Mouse (Mus musculus) intestine, embryonic 14.5 days (tissue): ENCODE data around the gene Pkn1. TPM values are rescaled to one million over a fixed set of nuclear protein-coding genes. Genes with fewer than 3 reads are reported as not detected.
A peak's percentile ranks its signal among the peaks of the same experiment; 100 is the strongest.

Source experiments
- ATAC-seq: fragments of 200-750 bp; cut with Nextera tagmentation; replicated peaks from 2 replicates; pipeline ENCODE4 v1.8.0; 2017; ENCODE audit warnings: low read depth, moderate number of reproducible peaks, moderate TSS enrichment, moderate library complexity; ENCODE audit not compliant: low FRiP score, low TSS enrichment
- DNase-seq: peaks from one replicate; pipeline ENCODE4 v3.0.0-alpha.2; 2018; ENCODE audit warnings: low spot score
- H3K27ac ChIP-seq: fragments of 300-500 bp; sonication (generic); 2 replicates; pipeline ENCODE4 v1.5.1; 2014; ENCODE audit warnings: low read depth, mild to moderate bottlenecking, control low read depth
- H3K27me3 ChIP-seq: fragments of 300-500 bp; sonication (generic); replicated peaks from 2 replicates; pipeline ENCODE4 v1.6.1; 2014; ENCODE audit warnings: low read length, control low read depth; ENCODE audit not compliant: control insufficient read depth, insufficient read depth
- H3K36me3 ChIP-seq: fragments of 300-500 bp; sonication (generic); 2 replicates; pipeline ENCODE4 v1.6.1; 2014; ENCODE audit warnings: low read length, control low read depth; ENCODE audit not compliant: control insufficient read depth, insufficient read depth
- H3K4me1 ChIP-seq: fragments of 300-500 bp; sonication (generic); replicated peaks from 2 replicates; pipeline ENCODE4 v1.6.1; 2014; ENCODE audit warnings: low read length, control low read depth, mixed read lengths; ENCODE audit not compliant: control insufficient read depth, insufficient read depth
- H3K4me2 ChIP-seq: fragments of 300-500 bp; sonication (generic); 2 replicates; pipeline ENCODE4 v1.6.1; 2014; ENCODE audit warnings: low read length
- H3K4me3 ChIP-seq: fragments of 300-500 bp; sonication (generic); 2 replicates; pipeline ENCODE4 v1.5.1; 2014; ENCODE audit warnings: low read depth, low read length, control low read depth, mixed read lengths
- H3K9ac ChIP-seq: fragments of 300-500 bp; sonication (generic); 2 replicates; pipeline ENCODE4 v1.6.1; 2014; ENCODE audit warnings: mild to moderate bottlenecking, low read length
- H3K9me3 ChIP-seq: fragments of 300-500 bp; sonication (generic); 2 replicates; pipeline ENCODE4 v1.6.1; 2016; ENCODE audit warnings: low read length, control low read depth; ENCODE audit not compliant: control insufficient read depth
- WGBS: fragments of 180-500 bp; shearing (Covaris S2); extraction: QIAGEN DNeasy Blood & Tissue Kit; methylation state at CpG from one replicate; pipeline ENCODE4 v1.1.7; 2014; 5-methylcytosine and 5-hydroxymethylcytosine counted together
- polyA plus RNA-seq: library from polyadenylated mRNA; unstranded; fragments of >200 nt; fragmentation: Nextera tagmentation; extraction: Ambion mirVana; gene quantifications from 2 replicates; pipeline ENCODE4 v1.2.1, GENCODE M21; 2014

Gene Pkn1
- polyA plus RNA-seq: 28.5 and 31.5 TPM in 2 replicates

GRCm38 (mm10) chr8:83698661-83699453 is at the start of gene Pkn1:
TSS of gene Pkn1 (minus strand) at chr8:83699179.
- Histone ChIP-seq H3K4me2 (peak within 1 kb of the TSS; percentile 97), H3K9me3 (no peaks in the 10 kb centered on the region), H3K9ac (peak within 1 kb of the TSS; percentile 86), H3K4me3 (peak within 1 kb of the TSS; percentile 85), H3K4me1 (peaks cover 31% of the 10 kb centered on the region), H3K27me3 (no peaks in the 10 kb centered on the region), H3K36me3 (no peaks in the 10 kb centered on the region), H3K27ac (peak within 1 kb of the TSS; percentile 75)
- under 1% methylated on average over 73 of the region's 85 CpGs for WGBS
- ATAC-seq: peak; percentile 90
- DNase-seq: peak; percentile 88

GRCm38 (mm10) chr8:83748708-83749107 is 49.7 kb upstream of the Pkn1 start:
- WGBS: 17% methylated on average over 3 of the region's 3 CpGs
- Histone ChIP-seq H3K27me3 (peaks cover 4% of the 10 kb centered on the region; the same call in 1 of the 2 replicates), H3K4me1 (peaks cover 12% of the 10 kb centered on the region), H3K36me3 (no peaks in the 10 kb centered on the region), H3K4me3 (no peak overlapping the region), H3K4me2 (peak overlapping the region; percentile 51; the same call in 1 of the 2 replicates), H3K27ac (peak overlapping the region; percentile 80), H3K9ac (no peak overlapping the region), H3K9me3 (no peaks in the 10 kb centered on the region)
- DNase-seq (no peak), ATAC-seq (peak; percentile 25; the same call in 1 of the 2 replicates)

GRCm38 (mm10) chr8:83747661-83748346 is 48.8 kb upstream of the Pkn1 start:
- ATAC-seq: peak; percentile 60; the same call in 1 of the 2 replicates
- Histone ChIP-seq H3K9ac (0 out of 2 replicates have a peak overlapping the region, but pooled peaks have one; percentile 31), H3K4me1 (peaks cover 12% of the 10 kb centered on the region), H3K27ac (peak overlapping the region; percentile 80), H3K36me3 (no peaks in the 10 kb centered on the region), H3K4me3 (peak overlapping the region; percentile 22), H3K4me2 (peak overlapping the region; percentile 51), H3K27me3 (peaks cover 4% of the 10 kb centered on the region; the same call in 1 of the 2 replicates), H3K9me3 (no peaks in the 10 kb centered on the region)
- peak; percentile 69 for DNase-seq
- 2% methylated on average over 28 of the region's 28 CpGs for WGBS

GRCm38 (mm10) chr8:83744070-83744469 is 45.1 kb upstream of the Pkn1 start:
- ATAC-seq (no peak), DNase-seq (no peak)
- H3K4me1 ChIP-seq: peaks cover 26% of the 10 kb centered on the region
- no peak overlapping the region for H3K27ac ChIP-seq
- no peak overlapping the region for H3K4me3 ChIP-seq
- 87% methylated on average over 4 of the region's 4 CpGs for WGBS
- H3K9me3 ChIP-seq: no peaks in the 10 kb centered on the region
- no peaks in the 10 kb centered on the region for H3K36me3 ChIP-seq
- H3K27me3 ChIP-seq: peaks cover 4% of the 10 kb centered on the region; the same call in 1 of the 2 replicates
- H3K9ac ChIP-seq: no peak overlapping the region
- H3K4me2 ChIP-seq: no peak overlapping the region

GRCm38 (mm10) chr8:83742968-83743367 is 44.0 kb upstream of the Pkn1 start:
- WGBS: 94% methylated on average over 6 of the region's 6 CpGs
- H3K27ac ChIP-seq: no peak overlapping the region

GRCm38 (mm10) chr8:83741849-83742655 is 43.1 kb upstream of the Pkn1 start:
- ATAC-seq (no peak), DNase-seq (no peak)
- Histone ChIP-seq H3K4me2 (peak overlapping the region; percentile 56), H3K4me1 (peaks cover 34% of the 10 kb centered on the region), H3K9ac (peak overlapping the region; percentile 49), H3K27me3 (no peaks in the 10 kb centered on the region), H3K27ac (peak overlapping the region; percentile 69; the same call in 1 of the 2 replicates), H3K36me3 (no peaks in the 10 kb centered on the region), H3K9me3 (no peaks in the 10 kb centered on the region), H3K4me3 (peak overlapping the region; percentile 38)
- WGBS: 76% methylated on average over 19 of the region's 19 CpGs

More at GRCm38 (mm10) chr8:83742968-83743367, 44.0 kb upstream of the Pkn1 start:
- peaks cover 26% of the 10 kb centered on the region for H3K4me1 ChIP-seq
- H3K9ac ChIP-seq: no peak overlapping the region
- H3K4me3 ChIP-seq: no peak overlapping the region
- H3K27me3 ChIP-seq: peaks cover 4% of the 10 kb centered on the region; the same call in 1 of the 2 replicates
- DNase-seq (no peak), ATAC-seq (no peak)
- H3K9me3 ChIP-seq: no peaks in the 10 kb centered on the region
- no peaks in the 10 kb centered on the region for H3K36me3 ChIP-seq
- H3K4me2 ChIP-seq: no peak overlapping the region

GRCm38 (mm10) chr8:83740976-83741741 is 42.2 kb upstream of the Pkn1 start, which contains the start of gene Adgre5:
TSS of gene Adgre5 (minus strand) at chr8:83741326.
- peak within 1 kb of the TSS; percentile 38 for H3K4me3 ChIP-seq
- no peaks in the 10 kb centered on the region for H3K36me3 ChIP-seq
- peak within 1 kb of the TSS; percentile 56 for H3K4me2 ChIP-seq
- 2% methylated on average over 49 of the region's 56 CpGs for WGBS
- no peaks in the 10 kb centered on the region for H3K27me3 ChIP-seq
- peak within 1 kb of the TSS; percentile 49 for H3K9ac ChIP-seq
- H3K27ac ChIP-seq: peak within 1 kb of the TSS; percentile 70
- no peaks in the 10 kb centered on the region for H3K9me3 ChIP-seq
- peaks cover 34% of the 10 kb centered on the region for H3K4me1 ChIP-seq
- peak; percentile 62 for ATAC-seq
- DNase-seq: peak; percentile 78
